Mouse (Mus musculus) heart, embryonic 15.5 days (tissue): ENCODE results near the gene Zbtb16. TPM values are rescaled to one million over a fixed set of nuclear protein-coding genes. Genes with fewer than 3 reads are reported as not detected.

Experiments
- ATAC-seq: fragments of 200-750 bp; cut with Nextera tagmentation; replicated peaks from 2 replicates; pipeline ENCODE4 v1.8.0; 2017; ENCODE audit warnings: low read depth, moderate TSS enrichment; ENCODE audit not compliant: insufficient number of reproducible peaks, insufficient read depth, low FRiP score
- H3K27ac ChIP-seq: fragments of 300-500 bp; sonication (generic); 2 replicates; pipeline ENCODE4 v1.5.1; 2015; ENCODE audit warnings: mild to moderate bottlenecking, inconsistent platforms
- H3K27me3 ChIP-seq: fragments of 300-500 bp; sonication (generic); 2 replicates; pipeline ENCODE4 v1.6.1; 2015; ENCODE audit warnings: inconsistent platforms
- H3K36me3 ChIP-seq: fragments of 300-500 bp; sonication (generic); 2 replicates; pipeline ENCODE4 v1.6.1; 2015; ENCODE audit warnings: mild to moderate bottlenecking, inconsistent platforms
- H3K4me1 ChIP-seq: fragments of 300-500 bp; sonication (generic); replicated peaks from 2 replicates; pipeline ENCODE4 v1.6.1; 2015; ENCODE audit warnings: inconsistent platforms
- H3K4me2 ChIP-seq: fragments of 300-500 bp; sonication (generic); 2 replicates; pipeline ENCODE4 v1.6.1; 2015; ENCODE audit warnings: inconsistent platforms, mild to moderate bottlenecking, moderate library complexity
- H3K4me3 ChIP-seq: fragments of 300-500 bp; sonication (generic); 2 replicates; pipeline ENCODE4 v1.5.1; 2015; ENCODE audit warnings: mild to moderate bottlenecking, inconsistent platforms
- H3K9ac ChIP-seq: fragments of 300-500 bp; sonication (generic); 2 replicates; pipeline ENCODE4 v1.6.1; 2015; ENCODE audit warnings: mild to moderate bottlenecking, inconsistent platforms
- H3K9me3 ChIP-seq: fragments of 300-500 bp; sonication (generic); replicated peaks from 2 replicates; pipeline ENCODE4 v1.6.1; 2016; ENCODE audit warnings: inconsistent platforms
- WGBS: fragments of 180-500 bp; shearing (Covaris S2); methylation state at CpG from one replicate; pipeline ENCODE4 v1.1.7; 2015; ENCODE audit warnings: mixed read lengths; 5-methylcytosine and 5-hydroxymethylcytosine counted together
- polyA plus RNA-seq: library from polyadenylated mRNA; unstranded; fragments of >200 nt; fragmentation: Nextera tagmentation; extraction: Ambion mirVana; gene quantifications from 2 replicates; pipeline ENCODE4 v1.2.1, GENCODE M21; 2015

The Zbtb16 gene
- polyA plus RNA-seq, 1 experiment from 2014 or later = 6.0 TPM

- H3K36me3 ChIP-seq = no peaks in the 10 kb centered on the region
- no peak overlapping the region for H3K27ac ChIP-seq
- H3K27me3 ChIP-seq = peaks cover 51% of the 10 kb centered on the region
- no peak overlapping the region for H3K9ac ChIP-seq
- no peak overlapping the region for H3K4me3 ChIP-seq
- ATAC-seq = no peak
- WGBS = 29% methylated on average over 4 of the region's 4 CpGs
- peak overlapping the region; percentile 95 for H3K4me2 ChIP-seq
- H3K9me3 ChIP-seq = no peaks in the 10 kb centered on the region
- H3K4me1 ChIP-seq = peaks cover 36% of the 10 kb centered on the region
Measured at GRCm38 (mm10) chr9:48838346-48838745, 2.3 kb upstream of the Zbtb16 start.

GRCm38 (mm10) chr9:48837181-48837580 is 1.2 kb upstream of the Zbtb16 start:
- Histone ChIP-seq H3K4me1 (peaks cover 36% of the 10 kb centered on the region), H3K27ac (no peak overlapping the region), H3K27me3 (peaks cover 63% of the 10 kb centered on the region), H3K4me3 (peak overlapping the region; percentile 69), H3K36me3 (peaks cover 4% of the 10 kb centered on the region; the same call in 1 of the 2 replicates), H3K4me2 (peak overlapping the region; percentile 95), H3K9ac (peak overlapping the region; percentile 81), H3K9me3 (no peaks in the 10 kb centered on the region)
- 4% methylated on average over 14 of the region's 14 CpGs for WGBS
- no peak for ATAC-seq

- Histone ChIP-seq H3K27me3 (peaks cover 69% of the 10 kb centered on the region), H3K27ac (peak overlapping the region; percentile 62; the same call in 1 of the 2 replicates), H3K36me3 (peaks cover 6% of the 10 kb centered on the region; the same call in 1 of the 2 replicates), H3K4me1 (peaks cover 36% of the 10 kb centered on the region), H3K9me3 (no peaks in the 10 kb centered on the region), H3K9ac (peak overlapping the region; percentile 81), H3K4me2 (peak overlapping the region; percentile 95), H3K4me3 (peak overlapping the region; percentile 69)
- ATAC-seq = no peak
- WGBS = 3% methylated on average over 12 of the region's 12 CpGs
Measured at GRCm38 (mm10) chr9:48836566-48836930, 526 bp upstream of the Zbtb16 start.

DNA sequence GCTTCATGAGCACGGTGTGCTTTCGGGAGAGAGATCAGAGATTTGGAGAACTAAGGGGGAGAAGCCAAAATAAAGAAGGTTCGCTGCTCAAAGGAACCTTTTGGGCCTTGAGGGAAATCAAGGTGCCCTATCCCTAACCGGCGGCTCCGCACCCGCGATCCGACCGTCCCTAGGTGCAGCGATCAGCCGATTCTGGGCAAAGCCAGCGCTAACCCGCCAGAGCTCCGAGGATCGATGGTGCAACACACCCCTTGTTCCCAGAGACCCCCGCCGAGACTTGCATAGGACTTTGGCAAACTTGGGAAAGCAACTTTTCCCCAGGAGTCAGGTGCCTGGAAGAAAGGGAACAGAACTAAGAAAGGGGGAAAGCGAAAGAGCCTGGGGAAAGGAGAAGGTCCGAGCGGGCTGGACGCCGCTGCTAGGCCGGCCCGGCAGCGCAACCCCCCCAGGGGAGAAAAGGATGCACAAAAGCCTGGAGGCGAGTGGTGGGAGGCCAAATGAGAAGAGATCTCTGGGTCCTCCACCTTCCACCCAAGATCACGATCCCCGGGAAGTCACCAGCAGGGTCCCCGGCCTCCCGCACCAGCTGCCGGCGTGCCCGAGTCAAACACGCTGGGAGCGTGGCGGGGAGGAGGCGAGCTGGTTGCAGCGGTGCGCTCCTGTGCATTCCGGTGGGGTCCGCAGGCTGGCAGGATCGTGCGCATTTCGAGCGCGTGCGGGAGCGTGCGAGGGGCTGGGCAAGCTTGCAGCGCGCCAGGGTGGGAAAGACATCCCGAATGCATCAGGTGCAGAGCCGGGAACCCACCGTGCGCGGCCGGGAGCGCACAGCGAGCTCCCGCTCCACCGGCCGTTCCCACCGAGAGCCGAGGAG is 1.2 kb downstream of the Zbtb16 start:
- Histone ChIP-seq H3K4me3 (peak overlapping the region; percentile 69), H3K9me3 (no peaks in the 10 kb centered on the region), H3K4me1 (peaks cover 36% of the 10 kb centered on the region), H3K36me3 (peaks cover 6% of the 10 kb centered on the region; the same call in 1 of the 2 replicates), H3K27me3 (peaks cover 73% of the 10 kb centered on the region), H3K27ac (no peak overlapping the region), H3K4me2 (peak overlapping the region; percentile 95), H3K9ac (peak overlapping the region; percentile 81)
- ATAC-seq = no peak
- 1% methylated on average over 65 of the region's 65 CpGs for WGBS

DNA sequence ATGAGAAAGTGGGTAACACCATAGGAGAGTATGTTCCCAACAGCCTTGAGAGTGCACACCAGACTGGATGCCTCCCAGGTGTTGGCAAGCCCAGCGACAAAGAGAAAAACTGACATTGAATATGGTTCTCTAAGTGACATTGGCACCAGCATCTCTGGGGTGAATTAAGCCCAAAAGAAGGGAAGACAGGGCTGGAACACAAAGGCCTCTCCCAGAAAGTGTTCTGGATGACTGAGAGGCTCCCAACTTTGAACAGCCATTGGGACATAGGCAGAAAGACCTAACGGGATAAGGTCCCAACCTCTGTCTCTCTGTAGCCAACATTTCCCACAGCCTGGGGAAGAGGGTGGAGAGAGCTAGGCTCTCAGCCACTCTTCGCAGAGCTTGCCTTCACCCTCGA is 2.0 kb downstream of the Zbtb16 start:
- Histone ChIP-seq H3K9me3 (no peaks in the 10 kb centered on the region), H3K4me1 (peaks cover 36% of the 10 kb centered on the region), H3K36me3 (peaks cover 6% of the 10 kb centered on the region; the same call in 1 of the 2 replicates), H3K27ac (no peak overlapping the region), H3K27me3 (peaks cover 65% of the 10 kb centered on the region), H3K4me2 (peak overlapping the region; percentile 95), H3K4me3 (peak overlapping the region; percentile 69), H3K9ac (peak overlapping the region; percentile 81; the same call in 1 of the 2 replicates)
- ATAC-seq = no peak
- WGBS = 34% methylated on average over 4 of the region's 4 CpGs

GRCm38 (mm10) chr9:48833493-48833892 is 2.5 kb downstream of the Zbtb16 start:
- no peaks in the 10 kb centered on the region for H3K9me3 ChIP-seq
- no peak overlapping the region; the same call in 1 of the 2 replicates for H3K4me2 ChIP-seq
- H3K27me3 ChIP-seq = peaks cover 62% of the 10 kb centered on the region
- ATAC-seq = no peak
- H3K36me3 ChIP-seq = peaks cover 6% of the 10 kb centered on the region; the same call in 1 of the 2 replicates
- 90% methylated on average over 11 of the region's 11 CpGs for WGBS
- no peak overlapping the region for H3K27ac ChIP-seq
- no peak overlapping the region for H3K9ac ChIP-seq
- H3K4me1 ChIP-seq = peaks cover 32% of the 10 kb centered on the region
- 0 out of 2 replicates have a peak overlapping the region, but pooled peaks have one; percentile 69 for H3K4me3 ChIP-seq

DNA sequence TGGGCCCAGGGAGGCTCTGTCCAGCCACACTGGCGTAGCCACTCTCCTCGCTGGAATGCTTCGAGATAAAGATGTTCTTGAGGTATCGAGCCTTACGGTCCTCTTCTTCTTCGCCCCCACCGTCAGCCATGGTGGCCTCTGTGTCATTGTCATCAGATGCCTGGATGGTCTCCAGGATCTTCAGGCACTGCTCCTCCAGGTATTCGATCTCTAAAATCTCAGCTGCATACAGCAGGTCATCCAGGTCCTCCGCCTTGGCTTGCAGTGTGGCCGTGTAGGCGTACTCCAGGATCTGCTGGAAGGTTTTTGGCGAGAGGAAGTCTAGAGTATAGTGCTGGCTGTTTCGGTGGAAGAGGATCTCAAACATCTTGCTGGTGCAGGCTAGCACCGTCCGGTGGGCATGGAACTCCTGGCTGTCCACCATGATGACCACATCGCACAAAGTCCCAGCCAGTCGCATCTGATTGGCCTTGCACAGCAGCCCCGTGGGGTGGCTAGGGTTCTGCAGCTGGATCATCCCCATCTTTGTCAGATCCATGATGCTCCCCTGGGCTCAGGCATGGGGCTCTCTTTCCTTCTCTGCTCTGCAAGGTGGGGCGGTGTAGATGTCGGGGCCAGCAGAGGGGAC is 3.4 kb downstream of the Zbtb16 start:
- no peak for ATAC-seq
- H3K27ac ChIP-seq = no peak overlapping the region
- H3K36me3 ChIP-seq = peaks cover 6% of the 10 kb centered on the region; the same call in 1 of the 2 replicates
- H3K9me3 ChIP-seq = no peaks in the 10 kb centered on the region
- WGBS = 86% methylated on average over 19 of the region's 20 CpGs
- peaks cover 60% of the 10 kb centered on the region for H3K27me3 ChIP-seq
- no peak overlapping the region for H3K4me2 ChIP-seq
- H3K9ac ChIP-seq = no peak overlapping the region
- peaks cover 23% of the 10 kb centered on the region for H3K4me1 ChIP-seq
- no peak overlapping the region for H3K4me3 ChIP-seq

GRCm38 (mm10) chr9:48831560-48832460 is 4.2 kb downstream of the Zbtb16 start:
- WGBS = 73% methylated on average over 23 of the region's 23 CpGs
- peaks cover 6% of the 10 kb centered on the region; the same call in 1 of the 2 replicates for H3K36me3 ChIP-seq
- H3K27ac ChIP-seq = no peak overlapping the region
- ATAC-seq = no peak
- no peaks in the 10 kb centered on the region for H3K9me3 ChIP-seq
- H3K4me1 ChIP-seq = peaks cover 16% of the 10 kb centered on the region
- H3K4me2 ChIP-seq = no peak overlapping the region
- peaks cover 59% of the 10 kb centered on the region for H3K27me3 ChIP-seq
- no peak overlapping the region for H3K9ac ChIP-seq
- H3K4me3 ChIP-seq = no peak overlapping the region

DNA sequence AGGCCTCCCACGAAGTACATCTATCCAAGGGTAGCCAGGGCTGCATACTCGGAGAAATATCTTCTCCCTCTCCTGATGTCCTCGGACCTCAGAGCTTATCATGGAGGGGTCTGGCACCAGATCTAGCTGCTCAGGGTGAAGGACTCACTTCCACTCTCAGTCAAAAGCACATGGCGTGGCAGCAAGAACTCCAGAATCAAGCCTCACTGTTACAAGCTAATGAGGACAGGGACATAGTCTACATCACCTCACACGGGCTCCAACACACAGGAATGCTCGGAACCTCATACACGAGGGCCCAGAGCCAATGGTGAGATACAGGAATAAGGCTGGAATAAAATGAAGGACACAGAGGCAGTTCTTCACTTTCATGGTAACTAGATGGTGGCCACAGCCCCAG is 7.2 kb downstream of the Zbtb16 start:
- 68% methylated on average over 7 of the region's 7 CpGs for WGBS
- peaks cover 6% of the 10 kb centered on the region; the same call in 1 of the 2 replicates for H3K4me1 ChIP-seq

GRCm38 (mm10) chr9:48826377-48826889 is 9.6 kb downstream of the Zbtb16 start:
- WGBS = 50% methylated on average over 7 of the region's 7 CpGs
- ATAC-seq = no peak
- Histone ChIP-seq H3K27me3 (peaks cover 40% of the 10 kb centered on the region), H3K9me3 (no peaks in the 10 kb centered on the region), H3K9ac (no peak overlapping the region), H3K36me3 (no peaks in the 10 kb centered on the region), H3K4me1 (peaks cover 15% of the 10 kb centered on the region; the same call in 1 of the 2 replicates), H3K4me2 (no peak overlapping the region), H3K4me3 (no peak overlapping the region), H3K27ac (no peak overlapping the region)

More for the DNA sequence above, 7.2 kb downstream of the Zbtb16 start:
- peaks cover 6% of the 10 kb centered on the region; the same call in 1 of the 2 replicates for H3K36me3 ChIP-seq
- H3K9me3 ChIP-seq = no peaks in the 10 kb centered on the region
- no peak for ATAC-seq
- H3K4me2 ChIP-seq = no peak overlapping the region
- no peak overlapping the region for H3K27ac ChIP-seq
- H3K9ac ChIP-seq = no peak overlapping the region
- no peak overlapping the region for H3K4me3 ChIP-seq
- peaks cover 52% of the 10 kb centered on the region for H3K27me3 ChIP-seq
